Mouse (Mus musculus): ENCODE data around the gene Gm49450. TPM values are rescaled to one million over a fixed set of nuclear protein-coding genes. Genes with fewer than 3 reads are reported as not detected.

Gm49450 gene
- polyA plus RNA-seq, 1 experiment from 2014 or later = not detected

DNA sequence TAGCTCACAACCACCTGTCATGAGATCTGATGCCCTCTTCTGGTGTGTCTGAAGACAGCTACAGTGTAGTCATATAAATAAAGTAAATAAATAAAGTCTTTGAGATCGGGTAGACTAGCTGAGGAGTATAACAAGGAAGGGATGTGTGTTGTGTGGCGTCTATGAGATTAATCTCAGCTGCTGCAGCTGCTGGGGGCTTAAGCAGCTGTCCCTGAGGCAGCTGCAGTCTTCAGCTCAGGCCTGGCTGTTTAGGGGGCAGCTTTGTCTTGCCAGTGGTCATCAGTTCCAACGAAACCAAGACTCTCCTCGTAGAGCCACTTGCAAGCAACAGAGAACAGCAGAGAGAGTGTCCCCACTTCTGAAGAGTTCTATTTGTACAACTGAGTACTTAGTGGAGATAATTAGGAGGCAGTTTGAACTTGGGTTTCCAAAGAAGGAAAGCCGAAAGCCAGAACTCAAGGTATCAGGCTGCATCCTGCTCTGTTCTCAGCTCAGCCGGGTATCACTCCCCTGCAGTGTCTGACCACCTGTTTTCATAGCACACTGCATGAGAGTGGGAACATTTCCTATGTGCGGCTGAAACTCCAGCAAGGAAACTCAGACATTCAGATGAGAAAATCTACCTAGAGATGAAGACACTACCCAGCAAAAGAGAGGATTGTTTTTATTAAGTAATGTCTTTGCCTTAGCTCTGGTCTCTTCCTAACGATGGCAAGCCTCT is 66.5 kb downstream of the Gm49450 start:
- Histone ChIP-seq H3K36me3 (ENCODE audit: control insufficient read depth, insufficient read depth) (no peaks in the 10 kb centered on the region), H3K27me3 (replicated peaks; ENCODE audit: control insufficient read depth, insufficient read depth, low read length) (0 out of 2 replicates have a peak, but pooled peaks cover 2% of the 10 kb centered on the region), H3K27ac (ENCODE audit: low read length) (no peak overlapping the region), H3K4me3 (replicated peaks; ENCODE audit: low read length) (no peak overlapping the region), H3K4me1 (replicated peaks; ENCODE audit: control insufficient read depth, insufficient read depth, low read length) (no peaks in the 10 kb centered on the region; the same call in 1 of the 2 replicates), H3K9me3 (ENCODE audit: control insufficient read depth, low read length) (no peaks in the 10 kb centered on the region), H3K4me2 (ENCODE audit: low read length) (no peak overlapping the region), H3K9ac (replicated peaks; ENCODE audit: low read depth, low read length) (no peak overlapping the region)
- 64% methylated on average over 8 of the region's 8 CpGs for WGBS
- no peak for ATAC-seq

DNA sequence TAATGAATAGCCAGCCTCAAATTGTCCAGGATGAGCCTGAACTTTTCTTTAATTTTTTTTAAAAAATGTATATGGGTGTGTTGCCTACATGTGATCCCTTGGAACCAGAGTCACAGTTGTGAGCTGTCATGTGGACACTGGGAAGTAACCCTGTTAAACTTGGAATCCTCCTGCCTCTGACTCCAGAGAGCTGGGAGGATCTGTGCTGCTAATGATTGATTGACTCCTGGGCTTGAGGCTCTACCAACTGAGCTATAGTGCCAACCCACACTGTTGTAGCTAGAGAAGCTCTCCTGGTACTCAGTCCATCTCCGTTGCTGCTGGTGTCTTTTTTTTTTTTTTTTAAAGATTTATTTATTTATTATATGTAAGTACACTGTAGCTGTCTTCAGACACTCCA is 69.2 kb downstream of the Gm49450 start:
- no peak for ATAC-seq
- H3K27ac ChIP-seq (ENCODE audit: low read length) = no peak overlapping the region
- WGBS = 69% methylated on average over 1 of the region's 1 CpGs
- H3K9ac ChIP-seq (replicated peaks; ENCODE audit: low read depth, low read length) = no peak overlapping the region
- H3K4me1 ChIP-seq (replicated peaks; ENCODE audit: control insufficient read depth, insufficient read depth, low read length) = peaks cover 16% of the 10 kb centered on the region
- no peaks in the 10 kb centered on the region for H3K27me3 ChIP-seq (replicated peaks; ENCODE audit: control insufficient read depth, insufficient read depth, low read length)
- H3K4me3 ChIP-seq (replicated peaks; ENCODE audit: low read length) = no peak overlapping the region
- H3K9me3 ChIP-seq (ENCODE audit: control insufficient read depth, low read length) = no peaks in the 10 kb centered on the region
- H3K36me3 ChIP-seq (ENCODE audit: control insufficient read depth, insufficient read depth) = no peaks in the 10 kb centered on the region
- H3K4me2 ChIP-seq (ENCODE audit: low read length) = no peak overlapping the region

DNA sequence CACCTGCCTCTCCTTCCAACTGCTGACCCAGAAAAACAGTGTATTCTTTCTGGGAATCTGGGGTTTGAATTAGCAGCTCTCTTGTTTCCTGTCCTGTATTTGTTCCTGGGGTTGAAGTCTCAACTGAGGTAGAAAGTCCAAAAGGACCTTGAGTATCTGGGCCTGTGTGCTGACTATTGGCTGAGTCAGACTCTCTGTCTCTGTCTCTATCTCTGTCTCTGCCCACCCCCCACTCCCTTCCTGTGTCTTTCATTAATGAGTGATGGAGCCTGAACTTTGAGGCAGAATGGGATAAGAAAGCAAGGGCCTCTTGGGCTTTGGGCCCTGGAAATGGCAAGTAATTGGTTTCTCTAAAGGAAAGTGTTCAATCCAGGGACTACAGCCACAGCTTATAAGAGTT is 69.7 kb downstream of the Gm49450 start:
- H3K27me3 ChIP-seq (replicated peaks; ENCODE audit: control insufficient read depth, insufficient read depth, low read length) = no peaks in the 10 kb centered on the region
- H3K9me3 ChIP-seq (ENCODE audit: control insufficient read depth, low read length) = no peaks in the 10 kb centered on the region
- H3K9ac ChIP-seq (replicated peaks; ENCODE audit: low read depth, low read length) = no peak overlapping the region
- no peaks in the 10 kb centered on the region for H3K36me3 ChIP-seq (ENCODE audit: control insufficient read depth, insufficient read depth)
- no peak overlapping the region for H3K4me2 ChIP-seq (ENCODE audit: low read length)
- no peak overlapping the region for H3K27ac ChIP-seq (ENCODE audit: low read length)
- no peak for ATAC-seq
- no peak overlapping the region for H3K4me3 ChIP-seq (replicated peaks; ENCODE audit: low read length)
- H3K4me1 ChIP-seq (replicated peaks; ENCODE audit: control insufficient read depth, insufficient read depth, low read length) = peaks cover 18% of the 10 kb centered on the region

Other genes starting within 250 kb of the Gm49450 start
- gene Ccdc65, start 245.3 kb downstream of the Gm49450 start, polyA plus RNA-seq (2015; fragmentation: Nextera tagmentation; extraction: Ambion mirVana) = 2.9 and 4.2 TPM in 2 replicates
- gene Fkbp11, start 225.4 kb downstream of the Gm49450 start, polyA plus RNA-seq (2015; fragmentation: Nextera tagmentation; extraction: Ambion mirVana) = 3.7 and 5.7 TPM in 2 replicates
- 82.6 and 99.9 TPM in 2 replicates for gene Arf3, start 190.3 kb downstream of the Gm49450 start, polyA plus RNA-seq (2015; fragmentation: Nextera tagmentation; extraction: Ambion mirVana)
- gene Wnt10b, start 175.4 kb downstream of the Gm49450 start, polyA plus RNA-seq (2015; fragmentation: Nextera tagmentation; extraction: Ambion mirVana) = not detected in 2 replicates
- gene Wnt1, start 163.7 kb downstream of the Gm49450 start, polyA plus RNA-seq (2015; fragmentation: Nextera tagmentation; extraction: Ambion mirVana) = 0.10 and 0.42 TPM in 2 replicates
- gene Ddn, start 144.1 kb downstream of the Gm49450 start, polyA plus RNA-seq (2015; fragmentation: Nextera tagmentation; extraction: Ambion mirVana) = 0.46 and 0.58 TPM in 2 replicates
- 79.5 and 89.2 TPM in 2 replicates for gene Prkag1, start 122.0 kb downstream of the Gm49450 start, polyA plus RNA-seq (2015; fragmentation: Nextera tagmentation; extraction: Ambion mirVana)
- gene Kmt2d, start 82.3 kb downstream of the Gm49450 start, polyA plus RNA-seq (2015; fragmentation: Nextera tagmentation; extraction: Ambion mirVana) = 11.0 and 12.8 TPM in 2 replicates
- gene Rhebl1, start 59.0 kb downstream of the Gm49450 start, polyA plus RNA-seq (2015; fragmentation: Nextera tagmentation; extraction: Ambion mirVana) = 51.2 and 52.7 TPM in 2 replicates
- 0.65 and 0.66 TPM in 2 replicates for gene Dhh, start 55.0 kb downstream of the Gm49450 start, polyA plus RNA-seq (2015; fragmentation: Nextera tagmentation; extraction: Ambion mirVana)
- gene Lmbr1l, start 35.3 kb downstream of the Gm49450 start, polyA plus RNA-seq (2015; fragmentation: Nextera tagmentation; extraction: Ambion mirVana) = 43.0 and 54.9 TPM in 2 replicates
- 1,178 and 1,185 TPM in 2 replicates for gene Tuba1b, start 19.0 kb downstream of the Gm49450 start, polyA plus RNA-seq (2015; fragmentation: Nextera tagmentation; extraction: Ambion mirVana)
- gene Tuba1a, start 152 bp upstream of the Gm49450 start, polyA plus RNA-seq (2015; fragmentation: Nextera tagmentation; extraction: Ambion mirVana) = 16,411 and 16,831 TPM in 2 replicates
- gene Tuba1c, start 76.3 kb upstream of the Gm49450 start, polyA plus RNA-seq (2015; fragmentation: Nextera tagmentation; extraction: Ambion mirVana) = 42.1 and 48.9 TPM in 2 replicates
- 1.3 and 2.2 TPM in 2 replicates for gene Prph, start 101.6 kb upstream of the Gm49450 start, polyA plus RNA-seq (2015; fragmentation: Nextera tagmentation; extraction: Ambion mirVana)
- gene Troap, start 121.0 kb upstream of the Gm49450 start, polyA plus RNA-seq (2015; fragmentation: Nextera tagmentation; extraction: Ambion mirVana) = 15.9 and 17.3 TPM in 2 replicates
- 0.71 TPM in 1 of 2 replicates, not detected in the other for gene C1ql4, start 134.3 kb upstream of the Gm49450 start, polyA plus RNA-seq (2015; fragmentation: Nextera tagmentation; extraction: Ambion mirVana)
- gene Dnajc22, start 139.6 kb upstream of the Gm49450 start, polyA plus RNA-seq (2015; fragmentation: Nextera tagmentation; extraction: Ambion mirVana) = 0.27 and 0.51 TPM in 2 replicates
- 39.5 and 44.6 TPM in 2 replicates for gene Spats2, start 172.4 kb upstream of the Gm49450 start, polyA plus RNA-seq (2015; fragmentation: Nextera tagmentation; extraction: Ambion mirVana)

Measured in forebrain, embryonic 16.5 days (tissue).